Mouse (Mus musculus) liver, embryonic 16.5 days (tissue): ENCODE results near the gene Lpin2. TPM values are rescaled to one million over a fixed set of nuclear protein-coding genes. Genes with fewer than 3 reads are reported as not detected.

ENCODE experiments used
- ATAC-seq: fragments of 200-750 bp; cut with Nextera tagmentation; 2 replicates; pipeline ENCODE4 v1.8.0; 2017; ENCODE audit warnings: low read depth, mild to moderate bottlenecking, moderate number of reproducible peaks, moderate library complexity
- H3K27ac ChIP-seq: fragments of 300-500 bp; sonication (generic); 2 replicates; pipeline ENCODE4 v1.5.1; 2014; ENCODE audit warnings: mild to moderate bottlenecking, low read length
- H3K27me3 ChIP-seq: fragments of 300-500 bp; sonication (generic); 2 replicates; pipeline ENCODE4 v1.6.1; 2014; ENCODE audit warnings: low read depth, low read length, mixed read lengths; ENCODE audit not compliant: control insufficient read depth, insufficient read depth
- H3K36me3 ChIP-seq: fragments of 300-500 bp; sonication (generic); 2 replicates; pipeline ENCODE4 v1.6.1; 2014; ENCODE audit warnings: mild to moderate bottlenecking; ENCODE audit not compliant: control insufficient read depth, insufficient read depth
- H3K4me1 ChIP-seq: fragments of 300-500 bp; sonication (generic); 2 replicates; pipeline ENCODE4 v1.6.1; 2014; ENCODE audit warnings: low read depth, low read length, mixed read lengths; ENCODE audit not compliant: control insufficient read depth
- H3K4me2 ChIP-seq: fragments of 300-500 bp; sonication (generic); 2 replicates; pipeline ENCODE4 v1.6.1; 2014; ENCODE audit warnings: low read depth, low read length, mixed read lengths
- H3K4me3 ChIP-seq: fragments of 300-500 bp; sonication (generic); 2 replicates; pipeline ENCODE4 v1.5.1; 2014; ENCODE audit warnings: low read depth, mild to moderate bottlenecking, low read length
- H3K9ac ChIP-seq: fragments of 300-500 bp; sonication (generic); 2 replicates; pipeline ENCODE4 v1.6.1; 2014; ENCODE audit warnings: low read depth, low read length
- H3K9me3 ChIP-seq: fragments of 300-500 bp; sonication (generic); replicated peaks from 2 replicates; pipeline ENCODE4 v1.6.1; 2016; ENCODE audit warnings: low read length; ENCODE audit not compliant: control insufficient read depth
- WGBS: fragments of 180-500 bp; shearing (Covaris S2); extraction: QIAGEN DNeasy Blood & Tissue Kit; methylation state at CpG from one replicate; pipeline ENCODE4 v1.1.7; 2014; ENCODE audit not compliant: insufficient replicate concordance; 5-methylcytosine and 5-hydroxymethylcytosine counted together
- polyA plus RNA-seq: library from polyadenylated mRNA; unstranded; fragments of >200 nt; fragmentation: Nextera tagmentation; extraction: Ambion mirVana; gene quantifications from 2 replicates; pipeline ENCODE4 v1.2.1, GENCODE M21; 2015

Gene Lpin2
- polyA plus RNA-seq, 1 experiment from 2014 or later = 51.5 TPM

DNA sequence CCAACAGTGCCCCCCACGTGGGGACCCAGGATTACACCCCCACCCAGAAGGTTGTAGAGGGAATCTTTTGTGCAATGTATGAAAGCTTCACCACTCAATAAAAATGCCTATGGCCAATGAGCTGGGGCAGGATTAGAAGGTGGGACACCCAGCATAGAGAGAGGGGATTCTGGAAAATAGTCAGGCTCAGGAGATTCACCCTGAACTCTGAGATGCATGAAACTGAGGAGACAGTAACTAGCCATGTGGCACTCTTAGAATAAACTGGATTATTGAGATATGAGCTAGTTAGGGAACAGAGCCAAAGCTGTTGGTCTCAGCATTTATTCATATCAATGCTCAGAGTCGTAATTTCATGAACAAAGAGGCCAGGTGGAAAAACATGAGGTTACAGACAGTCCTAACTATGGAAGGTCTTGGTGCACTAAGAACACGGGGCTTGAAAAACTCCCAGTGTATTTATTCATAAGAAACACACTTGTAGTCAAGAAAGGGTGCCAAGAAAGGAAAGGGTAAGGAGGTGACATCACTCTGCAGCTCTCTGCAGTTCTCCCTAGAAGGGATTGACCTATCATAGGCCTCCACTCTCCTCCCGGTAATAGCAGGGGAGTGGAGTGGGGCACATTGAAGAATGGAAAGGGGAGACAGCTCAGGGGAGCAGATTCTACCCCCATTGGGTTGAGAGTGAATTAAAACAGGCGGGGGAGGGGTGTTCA, 83.1 kb downstream of the Lpin2 start:
- 32% methylated on average over 5 of the region's 5 CpGs for WGBS
- Histone ChIP-seq H3K36me3 (no peaks in the 10 kb centered on the region), H3K27me3 (no peaks in the 10 kb centered on the region), H3K4me1 (peaks cover 82% of the 10 kb centered on the region), H3K9ac (peak overlapping the region; percentile 37), H3K9me3 (no peaks in the 10 kb centered on the region), H3K4me2 (peak overlapping the region; percentile 42), H3K4me3 (peak overlapping the region; percentile 0), H3K27ac (peak overlapping the region; percentile 83)
- no peak for ATAC-seq

DNA sequence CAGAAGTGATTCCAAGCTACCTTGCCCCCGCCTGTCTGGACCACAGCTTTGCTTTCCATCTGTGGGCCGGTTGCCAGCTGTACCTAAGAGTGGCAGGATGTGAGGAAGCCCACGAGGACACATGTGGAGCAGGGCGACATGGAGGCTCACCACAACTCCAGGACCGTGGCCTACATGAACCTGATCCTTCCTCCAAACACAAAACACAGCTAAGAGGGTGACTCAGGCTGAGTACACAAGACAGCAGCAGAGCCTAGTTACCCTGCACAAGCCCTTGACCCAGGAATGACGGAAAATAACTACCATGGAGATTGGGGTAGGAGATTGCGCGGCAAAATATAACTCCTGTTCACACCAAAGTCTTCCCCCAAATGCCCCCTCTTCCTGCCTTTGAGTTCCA, 85.0 kb downstream of the Lpin2 start:
- Histone ChIP-seq H3K27ac (peak overlapping the region; percentile 95), H3K9ac (peak overlapping the region; percentile 63), H3K36me3 (no peaks in the 10 kb centered on the region), H3K27me3 (no peaks in the 10 kb centered on the region), H3K4me1 (peaks cover 67% of the 10 kb centered on the region), H3K9me3 (no peaks in the 10 kb centered on the region), H3K4me2 (peak overlapping the region; percentile 61), H3K4me3 (peak overlapping the region; percentile 48)
- ATAC-seq = no peak
- 63% methylated on average over 8 of the region's 8 CpGs for WGBS

DNA sequence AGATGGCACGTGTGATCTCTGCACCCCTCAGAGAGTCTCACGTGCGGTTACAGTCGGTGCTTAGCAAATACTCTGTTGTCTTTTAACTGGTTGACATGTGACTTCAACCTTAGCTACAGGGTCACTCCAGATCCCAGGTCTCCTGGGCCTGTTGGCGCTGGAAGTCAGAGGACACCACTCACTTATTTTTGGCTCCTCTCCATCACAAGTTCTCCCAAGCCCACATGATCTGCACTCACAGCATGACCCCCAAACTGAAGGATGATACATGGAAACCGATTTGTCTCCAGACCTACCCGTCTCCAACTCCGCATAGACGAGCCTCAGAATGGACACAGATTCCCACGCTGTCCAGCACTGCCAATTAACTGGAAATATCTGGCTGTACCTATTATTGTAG, 85.8 kb downstream of the Lpin2 start:
- Histone ChIP-seq H3K4me2 (peak overlapping the region; percentile 61), H3K4me3 (peak overlapping the region; percentile 48), H3K4me1 (peaks cover 59% of the 10 kb centered on the region), H3K9me3 (no peaks in the 10 kb centered on the region), H3K27me3 (no peaks in the 10 kb centered on the region), H3K36me3 (no peaks in the 10 kb centered on the region), H3K9ac (peak overlapping the region; percentile 63), H3K27ac (peak overlapping the region; percentile 95)
- ATAC-seq = no peak
- 57% methylated on average over 10 of the region's 10 CpGs for WGBS

- Histone ChIP-seq H3K27ac (peak overlapping the region; percentile 95), H3K4me2 (peak overlapping the region; percentile 61), H3K4me3 (peak overlapping the region; percentile 48), H3K9me3 (no peaks in the 10 kb centered on the region), H3K4me1 (peaks cover 55% of the 10 kb centered on the region), H3K9ac (peak overlapping the region; percentile 68), H3K27me3 (no peaks in the 10 kb centered on the region), H3K36me3 (no peaks in the 10 kb centered on the region)
- peak; percentile 97 for ATAC-seq
- WGBS = 19% methylated on average over 3 of the region's 3 CpGs
Observed at GRCm38 (mm10) chr17:71268599-71268998, 86.2 kb downstream of the Lpin2 start.

GRCm38 (mm10) chr17:71273901-71274300, 91.5 kb downstream of the Lpin2 start:
- H3K9me3 ChIP-seq = no peaks in the 10 kb centered on the region
- H3K9ac ChIP-seq = no peak overlapping the region
- 88% methylated on average over 12 of the region's 12 CpGs for WGBS
- H3K4me2 ChIP-seq = no peak overlapping the region
- no peaks in the 10 kb centered on the region for H3K36me3 ChIP-seq
- H3K4me3 ChIP-seq = no peak overlapping the region
- H3K27me3 ChIP-seq = no peaks in the 10 kb centered on the region
- ATAC-seq = no peak
- no peak overlapping the region for H3K27ac ChIP-seq
- peaks cover 15% of the 10 kb centered on the region for H3K4me1 ChIP-seq

DNA sequence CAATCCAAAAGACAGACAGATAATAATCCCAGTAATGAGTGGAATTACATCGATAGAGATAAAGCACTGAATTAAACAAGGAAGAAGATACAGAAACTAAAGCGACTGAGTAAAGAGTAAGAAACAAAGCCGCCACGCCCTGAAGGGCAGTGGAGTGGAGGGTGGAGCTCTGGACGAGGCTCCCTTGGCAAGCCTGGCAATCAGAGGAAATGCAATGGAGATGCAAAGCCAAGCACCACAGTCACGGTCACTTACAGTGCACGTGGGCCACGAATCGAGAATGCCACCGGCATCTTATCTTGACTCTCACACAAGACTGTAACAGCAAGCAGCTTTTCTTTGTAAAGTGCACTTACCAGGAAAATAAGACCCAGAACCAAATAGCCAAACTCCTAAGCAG, 94.4 kb downstream of the Lpin2 start:
- peak; percentile 61 for ATAC-seq
- no peaks in the 10 kb centered on the region for H3K9me3 ChIP-seq
- WGBS = 28% methylated on average over 10 of the region's 10 CpGs
- peaks cover 14% of the 10 kb centered on the region for H3K4me1 ChIP-seq
- H3K27me3 ChIP-seq = no peaks in the 10 kb centered on the region
- peak overlapping the region; percentile 43; the same call in 1 of the 2 replicates for H3K27ac ChIP-seq
- H3K4me2 ChIP-seq = peak overlapping the region; percentile 1; the same call in 1 of the 2 replicates
- H3K36me3 ChIP-seq = no peaks in the 10 kb centered on the region
- no peak overlapping the region for H3K9ac ChIP-seq
- H3K4me3 ChIP-seq = no peak overlapping the region

- Histone ChIP-seq H3K4me1 (peaks cover 14% of the 10 kb centered on the region), H3K9me3 (no peaks in the 10 kb centered on the region), H3K27me3 (no peaks in the 10 kb centered on the region), H3K36me3 (no peaks in the 10 kb centered on the region), H3K4me3 (no peak overlapping the region), H3K9ac (no peak overlapping the region), H3K4me2 (no peak overlapping the region), H3K27ac (peak overlapping the region; percentile 43; the same call in 1 of the 2 replicates)
- 64% methylated on average over 6 of the region's 6 CpGs for WGBS
- no peak for ATAC-seq
Observed at GRCm38 (mm10) chr17:71277701-71278491, 95.5 kb downstream of the Lpin2 start.

DNA sequence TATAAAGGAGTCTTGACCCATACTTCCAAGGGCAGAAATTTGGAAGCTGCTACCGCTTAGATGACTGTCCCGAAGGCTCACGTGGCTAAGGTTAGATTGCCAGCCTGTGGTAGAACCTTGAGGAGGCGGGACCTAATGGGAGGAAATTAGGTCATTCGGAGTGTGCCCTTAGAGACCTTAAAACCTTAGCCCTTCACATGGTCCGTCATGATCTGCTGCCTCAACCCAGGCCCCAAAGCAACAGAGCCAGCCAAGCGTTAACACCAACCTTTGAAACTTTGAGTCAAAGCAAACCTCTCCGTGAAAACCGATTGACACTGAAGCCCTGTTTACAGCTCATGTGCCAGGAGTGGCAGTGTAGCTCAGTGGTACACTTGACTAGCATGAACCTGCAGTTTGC, 100.4 kb downstream of the Lpin2 start:
- WGBS = 79% methylated on average over 9 of the region's 9 CpGs
- H3K4me1 ChIP-seq = peaks cover 32% of the 10 kb centered on the region
- H3K4me3 ChIP-seq = no peak overlapping the region
- H3K9ac ChIP-seq = no peak overlapping the region
- no peak overlapping the region for H3K27ac ChIP-seq
- no peaks in the 10 kb centered on the region for H3K9me3 ChIP-seq
- no peak for ATAC-seq
- H3K27me3 ChIP-seq = no peaks in the 10 kb centered on the region
- H3K36me3 ChIP-seq = no peaks in the 10 kb centered on the region
- no peak overlapping the region for H3K4me2 ChIP-seq

DNA sequence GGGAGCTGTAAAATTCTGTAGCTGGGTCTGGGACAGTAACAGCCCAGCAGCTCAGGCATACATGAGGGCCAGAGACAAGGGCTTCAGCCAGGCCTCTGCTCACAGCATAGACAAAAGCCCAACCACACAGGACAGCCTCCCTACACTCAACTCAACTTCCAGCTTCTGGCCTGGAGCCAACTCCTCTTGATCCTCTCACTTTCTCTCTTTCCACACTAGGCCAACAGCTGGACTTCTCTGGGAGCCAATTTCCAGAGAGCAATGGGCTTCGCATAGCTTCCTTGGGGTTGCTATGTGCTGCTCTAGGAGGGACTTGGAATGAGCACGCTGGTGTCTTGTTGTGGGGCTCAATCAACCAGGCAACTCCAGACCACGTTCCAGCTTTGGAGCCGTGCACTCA, 100.9 kb downstream of the Lpin2 start:
- Histone ChIP-seq H3K27ac (no peak overlapping the region; the same call in 1 of the 2 replicates), H3K36me3 (no peaks in the 10 kb centered on the region), H3K4me3 (no peak overlapping the region), H3K4me1 (peaks cover 38% of the 10 kb centered on the region), H3K9me3 (no peaks in the 10 kb centered on the region), H3K4me2 (no peak overlapping the region), H3K27me3 (no peaks in the 10 kb centered on the region), H3K9ac (no peak overlapping the region)
- 73% methylated on average over 4 of the region's 4 CpGs for WGBS
- no peak for ATAC-seq
